Mouse (Mus musculus) C2C12 (cell line): ENCODE measurements around the gene Mx1. TPM values are rescaled to one million over a fixed set of nuclear protein-coding genes. Genes with fewer than 3 reads are reported as not detected.

Source experiments
- H3K27me3 ChIP-seq: one replicate; pipeline ENCODE4 v1.6.1; 2011; ENCODE audit not compliant: control insufficient read depth, insufficient read depth, insufficient read length
- H3K36me3 ChIP-seq: one replicate; pipeline ENCODE4 v1.6.1; 2011; ENCODE audit not compliant: control insufficient read depth, insufficient read depth
- H3K4me3 ChIP-seq: one replicate; pipeline ENCODE4 v1.5.1; 2011; ENCODE audit warnings: mild to moderate bottlenecking, control low read depth; ENCODE audit not compliant: poor library complexity, insufficient read depth, severe bottlenecking
- H3K79me2 ChIP-seq: one replicate; pipeline ENCODE4 v1.6.1; 2011; ENCODE audit not compliant: control insufficient read depth, insufficient read depth
- H3K79me3 ChIP-seq: one replicate; pipeline ENCODE4 v1.6.1; 2011; ENCODE audit warnings: low read depth, control low read depth
- H3ac ChIP-seq: one replicate; pipeline ENCODE3; 2011; ENCODE audit warnings: low read depth; ENCODE audit not compliant: control insufficient read depth, insufficient read length
- CEBPB ChIP-seq: IDR thresholded peaks from one replicate; pipeline ENCODE4 v1.6.1; 2011; ENCODE audit warnings: low read depth, mild to moderate bottlenecking, control low read depth, moderate library complexity
- CTCF ChIP-seq: IDR thresholded peaks from one replicate; pipeline ENCODE4 v1.5.1; 2011; ENCODE audit not compliant: control insufficient read depth, insufficient read depth, insufficient read length
- FOSL1 ChIP-seq: IDR thresholded peaks from one replicate; pipeline ENCODE4 v1.8.0; 2011; ENCODE audit warnings: mild to moderate bottlenecking, low read length; ENCODE audit not compliant: poor library complexity, insufficient read depth, severe bottlenecking
- MAX ChIP-seq: IDR thresholded peaks from one replicate; pipeline ENCODE4 v1.6.1; 2011; ENCODE audit warnings: mild to moderate bottlenecking, control low read depth
- MYOD1 ChIP-seq: IDR thresholded peaks from one replicate; pipeline ENCODE4 v1.6.1; 2011; ENCODE audit warnings: low read depth; ENCODE audit not compliant: control insufficient read depth, insufficient read length
- MYOG ChIP-seq: IDR thresholded peaks from one replicate; pipeline ENCODE4 v1.6.1; 2011; ENCODE audit not compliant: control insufficient read depth, insufficient read length; ENCODE audit errors: extremely low read depth
- USF1 ChIP-seq: IDR thresholded peaks from one replicate; pipeline ENCODE4 v1.6.1; 2011; ENCODE audit warnings: low read depth, mild to moderate bottlenecking, control low read depth, moderate library complexity
- polyA plus RNA-seq: library from polyadenylated mRNA; unstranded; fragments of >200 nt; fragmentation: generic; extraction: Trizol; gene quantifications from one replicate; pipeline ENCODE4 v1.2.1, GENCODE M21; 2012; ENCODE audit warnings: missing spikeins

Gene Mx1
- polyA plus RNA-seq, 1 experiment = 0.06 TPM

GRCm38 (mm10) chr16:97503849-97504248 lies 41.1 kb upstream of the Mx1 start:
- H3K4me3 ChIP-seq = no peak overlapping the region
- H3K27me3 ChIP-seq = no peaks in the 10 kb centered on the region
- no peaks in the 10 kb centered on the region for H3K36me3 ChIP-seq
- H3K79me2 ChIP-seq = no peaks in the 10 kb centered on the region
- TF ChIP-seq MYOD1 (no peak), USF1 (no peak), MAX (no peak), CTCF (no peak), CEBPB (no peak), MYOG (no peak), FOSL1 (no peak)
- no peaks in the 10 kb centered on the region for H3K79me3 ChIP-seq
- no peak overlapping the region for H3ac ChIP-seq

- no peaks in the 10 kb centered on the region for H3K79me2 ChIP-seq
These were observed 38.2 kb upstream of the Mx1 start for GRCm38 (mm10) chr16:97500901-97501300.

GRCm38 (mm10) chr16:97499450-97499849 lies 36.7 kb upstream of the Mx1 start:
- H3K27me3 ChIP-seq = no peaks in the 10 kb centered on the region
- no peak overlapping the region for H3K4me3 ChIP-seq
- no peaks in the 10 kb centered on the region for H3K79me3 ChIP-seq
- no peaks in the 10 kb centered on the region for H3K36me3 ChIP-seq
- TF ChIP-seq USF1 = no peak
- TF ChIP-seq CTCF = no peak
- peak; percentile 65 for TF ChIP-seq MYOD1
- H3K79me2 ChIP-seq = no peaks in the 10 kb centered on the region
- H3ac ChIP-seq = no peak overlapping the region

More at GRCm38 (mm10) chr16:97500901-97501300, 38.2 kb upstream of the Mx1 start:
- Histone ChIP-seq H3K36me3 (no peaks in the 10 kb centered on the region), H3K27me3 (no peaks in the 10 kb centered on the region), H3ac (no peak overlapping the region), H3K79me3 (no peaks in the 10 kb centered on the region), H3K4me3 (no peak overlapping the region)
- no peak for TF ChIP-seq MAX
- no peak for TF ChIP-seq CEBPB
- no peak for TF ChIP-seq MYOD1
- no peak for TF ChIP-seq MYOG
- no peak for TF ChIP-seq CTCF
- no peak for TF ChIP-seq FOSL1

- no peaks in the 10 kb centered on the region for H3K79me2 ChIP-seq
- TF ChIP-seq FOSL1 (no peak), MYOD1 (no peak), USF1 (no peak), MAX (no peak), CEBPB (no peak), MYOG (no peak), CTCF (no peak)
These were observed 35.4 kb upstream of the Mx1 start for GRCm38 (mm10) chr16:97498139-97498538.

GRCm38 (mm10) chr16:97497682-97498081 lies 35.0 kb upstream of the Mx1 start:
- Histone ChIP-seq H3ac (no peak overlapping the region), H3K79me2 (no peaks in the 10 kb centered on the region), H3K79me3 (no peaks in the 10 kb centered on the region), H3K27me3 (no peaks in the 10 kb centered on the region), H3K4me3 (no peak overlapping the region), H3K36me3 (no peaks in the 10 kb centered on the region)
- no peak for TF ChIP-seq USF1
- no peak for TF ChIP-seq CEBPB
- TF ChIP-seq FOSL1 = no peak
- no peak for TF ChIP-seq MYOG
- TF ChIP-seq MAX = no peak
- no peak for TF ChIP-seq CTCF
- TF ChIP-seq MYOD1 = no peak

More at GRCm38 (mm10) chr16:97498139-97498538, 35.4 kb upstream of the Mx1 start:
- H3K27me3 ChIP-seq = no peaks in the 10 kb centered on the region
- H3ac ChIP-seq = no peak overlapping the region
- H3K79me3 ChIP-seq = no peaks in the 10 kb centered on the region
- no peaks in the 10 kb centered on the region for H3K36me3 ChIP-seq
- no peak overlapping the region for H3K4me3 ChIP-seq

- Histone ChIP-seq H3K4me3 (no peak overlapping the region), H3K79me3 (no peaks in the 10 kb centered on the region), H3K36me3 (no peaks in the 10 kb centered on the region), H3K79me2 (no peaks in the 10 kb centered on the region), H3ac (no peak overlapping the region), H3K27me3 (no peaks in the 10 kb centered on the region)
- no peak for TF ChIP-seq CEBPB
- TF ChIP-seq MAX = no peak
- TF ChIP-seq CTCF = no peak
- no peak for TF ChIP-seq MYOD1
- no peak for TF ChIP-seq MYOG
- TF ChIP-seq FOSL1 = no peak
These were observed 33.3 kb upstream of the Mx1 start for GRCm38 (mm10) chr16:97496026-97496425.
